Mouse (Mus musculus) liver, adult 2 months (tissue): ENCODE measurements around the gene Lpar5.

Source experiments
- CTCF ChIP-seq: fragments of 200-500 bp; IDR thresholded peaks from 2 replicates; pipeline ENCODE4 v1.5.1; 2011; ENCODE audit warnings: low read depth, low read length, control low read depth
- POLR2A ChIP-seq: fragments of 200-500 bp; IDR thresholded peaks from 2 replicates; pipeline ENCODE4 v1.6.1; 2011; ENCODE audit warnings: low read length, control low read depth; ENCODE audit not compliant: insufficient read depth; ENCODE audit errors: extremely low read depth

DNA sequence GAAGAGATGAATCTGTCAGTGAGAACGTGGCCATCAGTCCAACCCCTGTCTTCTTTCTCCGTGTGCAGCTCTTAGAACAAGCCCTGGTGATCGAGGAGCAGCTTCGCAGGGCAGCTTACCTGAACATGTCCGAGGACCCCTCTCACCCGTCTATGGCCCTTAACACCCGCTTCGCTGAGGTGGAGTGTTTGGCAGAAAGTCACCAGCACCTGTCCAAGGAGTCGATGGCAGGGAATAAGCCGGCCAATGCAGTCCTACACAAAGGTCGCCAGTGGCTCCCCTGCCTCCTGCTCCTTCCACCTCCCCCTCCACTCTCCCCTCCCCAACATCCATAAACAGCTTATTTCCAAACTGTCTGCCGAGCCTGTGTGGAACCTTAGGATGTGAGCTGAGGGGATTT, 61.0 kb downstream of the Lpar5 start:
- no peak for TF ChIP-seq CTCF
- TF ChIP-seq POLR2A: no peak
